Mouse (Mus musculus) hindlimb bud, embryonic 11.5 days (tissue): ENCODE measurements at regions not wholly inside any gene's neighbourhood (a gene's known extent, or its start where the extent isn't known, plus 50 kb on each side); places are given as distances from the start of the nearest gene placed in this dataset.
A peak's percentile ranks its signal among the peaks of the same experiment; 100 is the strongest.

Experiments used
- DNase-seq: peaks from one replicate; pipeline ENCODE4 v3.0.0-alpha.2; 2012; ENCODE audit warnings: low read depth, low spot score; ENCODE audit errors: extremely low spot score

DNA sequence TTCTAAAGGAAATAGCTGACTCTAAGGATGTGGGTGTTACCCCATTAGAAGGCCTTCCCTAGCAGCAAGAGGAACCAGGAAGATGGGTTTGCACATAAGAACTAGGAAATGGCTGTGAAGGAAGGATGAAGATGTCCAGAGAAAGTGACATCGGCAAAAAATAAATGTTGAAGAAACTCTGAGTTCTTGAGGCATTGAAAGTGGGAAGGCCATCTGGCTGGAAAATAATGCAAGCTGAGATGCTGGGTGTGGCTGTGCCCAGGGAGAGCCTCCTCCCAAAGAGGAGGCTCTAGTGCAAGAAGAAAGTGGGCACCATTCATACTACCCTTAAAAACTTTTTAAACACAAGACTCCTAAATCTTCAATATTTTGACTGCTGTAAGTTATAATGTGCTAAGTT lies 99.9 kb upstream of the F13a1 start:
- no peak for DNase-seq

DNA sequence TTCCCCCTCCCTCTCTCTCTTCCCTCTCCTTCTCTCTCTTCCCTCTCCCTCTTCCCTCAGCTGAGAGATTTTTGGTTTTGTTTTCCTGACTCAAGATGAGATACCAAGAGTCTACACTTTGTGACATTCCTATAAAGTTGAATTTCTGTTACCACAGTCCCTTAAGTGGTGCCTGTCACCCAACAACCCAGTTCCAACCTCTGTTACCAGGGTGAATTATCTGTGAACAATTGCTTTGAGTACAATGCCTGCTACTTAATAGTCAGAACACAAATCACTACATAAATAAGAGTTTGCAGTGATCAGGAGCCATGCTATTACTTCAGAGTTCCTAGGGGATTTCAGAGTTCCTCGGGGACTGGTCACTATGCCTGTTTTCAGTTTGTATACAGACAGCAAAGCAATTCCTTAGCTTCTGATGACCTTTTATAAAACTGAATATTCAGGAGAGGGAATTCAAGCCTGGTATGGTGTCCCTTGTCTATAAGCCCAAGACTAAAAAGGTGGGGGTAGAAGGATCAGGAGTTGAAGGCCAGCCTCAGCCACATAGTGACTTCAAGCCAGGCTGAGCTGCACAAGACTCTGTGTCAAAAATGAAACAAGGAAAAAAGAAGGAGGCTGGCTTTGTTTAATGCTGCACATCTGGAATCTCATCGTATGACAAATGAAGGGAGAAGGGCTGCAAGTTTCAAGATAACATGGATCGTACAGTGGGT lies 99.2 kb upstream of the F13a1 start:
- DNase-seq: no peak

DNA sequence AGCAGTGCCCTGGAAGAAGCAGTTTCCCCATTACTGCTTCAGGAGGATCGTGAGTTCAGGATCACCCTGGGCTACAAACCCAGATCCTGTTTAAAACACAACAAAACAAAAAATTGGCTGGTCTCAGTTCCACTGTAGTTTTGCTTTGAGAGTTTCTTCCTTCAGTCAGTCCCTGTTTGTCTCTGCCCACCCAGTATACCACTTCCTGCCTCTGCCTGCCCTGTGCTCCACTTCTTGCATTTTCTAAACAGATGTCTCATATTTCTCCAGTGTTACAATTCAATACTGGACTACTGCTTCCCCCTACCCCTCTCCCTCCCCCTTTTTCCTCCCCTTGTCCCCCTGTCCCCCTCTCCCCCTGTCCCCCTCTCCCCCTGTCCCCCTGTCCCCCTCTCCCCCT lies 98.6 kb upstream of the F13a1 start:
- no peak for DNase-seq

DNA sequence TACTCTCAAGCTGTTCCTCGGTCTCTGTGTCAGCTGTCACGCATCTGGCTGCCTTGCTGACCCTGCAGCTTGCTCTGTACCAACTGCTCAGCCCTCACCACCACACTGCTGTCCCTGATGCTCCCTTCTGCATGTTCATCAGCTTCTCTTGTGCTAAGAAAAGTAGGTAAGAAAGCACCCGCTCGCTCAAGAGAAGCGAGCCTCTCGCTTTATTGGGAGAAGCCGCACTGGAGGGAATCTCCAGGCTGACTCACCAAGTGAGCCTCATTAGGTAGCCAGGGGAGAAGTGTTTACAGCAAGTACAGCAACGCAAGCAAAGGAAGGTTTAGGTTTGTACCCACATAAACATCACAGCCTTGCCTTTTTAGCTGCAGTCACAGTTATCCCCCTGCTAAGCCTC lies 97.7 kb upstream of the F13a1 start:
- DNase-seq: no peak

DNA sequence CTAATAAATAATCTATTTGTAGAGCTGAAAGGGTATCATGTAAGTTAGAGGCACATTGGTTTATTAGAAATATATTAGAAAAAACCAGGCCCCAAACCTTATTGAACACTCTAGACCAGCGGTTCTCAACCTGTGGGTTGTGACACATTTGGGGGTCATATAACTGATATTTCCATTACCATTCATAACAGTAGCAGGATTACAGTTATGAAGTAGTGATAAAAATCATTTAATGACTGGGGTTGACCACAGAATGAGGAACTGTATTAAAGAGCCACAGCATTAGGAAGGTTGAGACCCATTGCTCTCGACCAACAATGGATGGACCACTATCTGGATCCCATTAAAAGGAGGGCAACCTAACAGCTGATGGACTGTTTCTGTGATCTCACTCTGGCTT lies 92.8 kb upstream of the F13a1 start:
- DNase-seq: no peak

DNA sequence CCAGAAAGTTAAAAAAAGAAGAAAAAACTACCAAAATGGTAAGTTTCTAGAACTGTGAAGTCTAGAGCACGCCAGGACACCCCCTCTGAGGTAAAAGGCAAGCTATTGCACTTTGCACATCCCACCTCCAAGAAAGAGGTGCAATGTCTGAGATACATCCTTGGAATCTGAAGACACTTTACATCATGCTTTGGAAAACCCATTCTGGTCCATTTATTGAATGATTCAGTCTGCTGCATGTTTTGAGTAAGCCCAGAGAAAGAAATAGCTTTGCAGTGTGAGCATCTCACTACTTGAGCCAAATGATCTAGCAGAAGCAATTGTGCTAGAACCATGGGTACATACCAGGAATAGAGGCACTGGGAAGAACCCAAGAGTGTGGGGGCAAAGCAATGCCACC lies 85.1 kb upstream of the F13a1 start:
- DNase-seq: no peak

DNA sequence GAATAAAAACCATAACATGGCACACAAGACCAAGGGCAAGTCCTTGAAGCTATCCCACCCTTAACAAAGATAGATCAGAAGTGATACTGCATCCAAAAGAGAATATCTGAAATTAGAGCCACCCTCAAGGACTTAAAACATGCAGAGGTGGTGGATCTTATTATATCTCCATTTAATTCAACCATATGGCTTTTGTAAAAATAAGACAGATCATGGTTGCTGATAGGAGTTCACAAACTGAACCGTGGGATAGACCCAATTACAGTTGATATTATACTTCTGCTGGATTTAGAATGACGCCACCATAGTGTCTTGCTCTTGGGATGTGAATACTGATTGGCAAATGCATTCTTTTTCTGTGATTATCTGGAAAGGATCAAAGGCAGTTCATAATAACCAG lies 84.5 kb upstream of the F13a1 start:
- DNase-seq: no peak

DNA sequence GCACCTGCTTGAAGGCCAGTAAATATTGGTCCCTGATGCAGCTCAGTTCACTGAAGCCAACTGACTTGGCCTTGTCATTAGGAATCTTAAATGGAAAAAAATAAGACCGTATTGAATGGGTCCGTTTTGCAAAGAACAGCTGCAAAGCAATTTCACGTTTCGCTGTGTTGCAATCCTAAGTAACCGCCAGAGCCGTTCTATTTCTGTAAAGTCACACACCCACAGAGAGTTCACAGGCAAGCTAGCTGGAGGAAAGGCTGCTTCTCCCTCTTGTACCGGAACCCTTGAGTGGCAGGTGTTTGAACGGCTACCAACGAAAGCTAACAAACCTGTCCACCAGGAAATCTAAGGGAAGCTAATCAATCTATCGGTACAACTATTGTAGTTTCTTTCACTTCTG lies 80.6 kb upstream of the F13a1 start:
- no peak for DNase-seq

DNA sequence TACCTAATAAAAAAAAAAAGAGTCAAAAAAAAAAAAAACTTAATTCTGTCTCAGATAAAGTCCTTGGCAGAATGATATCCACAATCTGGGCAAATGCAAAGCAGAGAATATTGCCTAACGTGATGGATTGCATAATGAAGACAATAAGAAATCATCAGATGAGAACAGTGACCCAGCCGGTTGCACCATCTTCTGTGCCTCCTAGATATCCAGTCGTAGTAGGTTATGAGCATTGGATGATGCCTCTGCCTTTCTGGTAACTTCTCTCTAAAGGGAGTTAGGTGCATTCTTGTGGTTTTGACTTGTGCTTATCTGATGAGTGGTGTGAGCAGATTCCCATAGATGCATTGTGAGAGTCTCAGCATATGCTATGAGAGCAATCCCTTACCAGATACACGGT lies 71.6 kb upstream of the F13a1 start:
- DNase-seq: no peak

DNA sequence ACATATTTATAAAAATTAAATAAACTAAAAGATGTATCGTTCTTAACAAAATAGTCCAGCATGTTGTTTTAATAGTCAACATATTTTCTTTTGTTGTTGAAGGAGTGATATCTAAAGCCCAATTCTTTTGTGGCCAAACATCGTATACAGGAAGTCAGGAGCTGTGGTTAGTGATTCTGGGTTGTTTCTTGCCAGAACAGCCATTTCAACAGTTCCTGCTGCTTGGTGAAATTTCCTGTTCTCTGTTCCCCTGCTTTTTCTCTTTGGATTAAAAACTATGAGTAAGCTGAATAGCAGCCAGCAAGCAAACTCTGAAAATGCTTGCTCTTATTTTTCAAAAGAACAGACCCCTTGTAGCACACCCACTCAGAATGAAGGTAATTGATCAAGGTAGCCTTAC lies 70.2 kb upstream of the F13a1 start:
- DNase-seq: no peak

DNA sequence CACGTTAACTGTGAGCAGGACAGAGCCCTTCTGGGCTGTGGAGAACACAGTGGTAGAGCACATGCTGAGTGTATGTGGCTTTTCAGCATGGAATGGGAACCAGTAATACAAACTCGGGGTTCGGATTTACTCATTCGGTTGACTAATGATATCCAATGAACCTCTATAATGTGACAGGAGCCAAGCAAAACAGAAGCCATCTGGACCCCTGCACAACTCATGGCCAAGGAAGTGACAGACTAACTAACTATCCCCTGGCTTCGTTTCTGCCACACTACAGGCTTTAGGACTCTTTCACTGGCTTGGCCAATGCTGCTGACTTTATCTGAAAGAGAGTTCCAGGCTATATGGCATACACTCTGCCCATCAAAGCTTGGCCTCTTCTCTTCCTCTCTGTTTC lies 64.3 kb upstream of the F13a1 start:
- DNase-seq: no peak

DNA sequence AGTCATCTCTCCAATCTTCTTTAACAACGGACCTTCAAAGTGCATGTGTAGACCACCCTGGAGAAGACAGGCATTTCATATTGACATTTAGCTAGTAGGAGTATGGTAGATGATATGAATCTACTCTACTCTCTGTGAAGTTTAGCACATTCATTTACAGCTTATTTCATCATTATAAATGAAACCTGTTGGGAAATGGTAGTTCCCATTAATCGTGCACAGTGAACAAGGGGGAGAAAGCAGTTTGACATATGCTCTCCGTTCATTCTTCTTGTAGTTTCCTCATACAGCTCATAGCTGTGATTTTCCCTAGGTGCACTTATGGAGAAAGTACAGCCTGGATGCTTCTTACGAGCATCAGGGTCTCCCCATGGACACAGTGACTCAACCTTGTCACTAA lies 61.7 kb upstream of the F13a1 start:
- no peak for DNase-seq

DNA sequence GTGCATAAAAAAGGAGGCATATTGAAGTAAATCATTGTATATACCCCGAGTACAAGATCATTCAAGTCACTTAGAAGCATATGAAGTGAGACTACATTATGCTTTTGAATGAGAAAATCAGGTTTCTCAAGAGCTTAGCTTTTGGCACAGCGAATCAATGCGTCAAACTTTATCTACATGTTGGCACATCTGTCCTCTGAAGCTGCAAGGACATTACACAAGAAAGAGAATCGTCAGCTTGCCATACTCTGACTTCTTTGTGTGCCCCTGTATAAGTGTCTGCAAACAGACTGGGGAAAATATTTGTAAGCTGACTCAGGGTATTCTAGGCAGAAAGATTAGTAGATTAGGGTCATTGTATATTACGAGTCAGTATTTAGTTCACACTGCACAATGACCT lies 57.7 kb upstream of the F13a1 start:
- no peak for DNase-seq

DNA sequence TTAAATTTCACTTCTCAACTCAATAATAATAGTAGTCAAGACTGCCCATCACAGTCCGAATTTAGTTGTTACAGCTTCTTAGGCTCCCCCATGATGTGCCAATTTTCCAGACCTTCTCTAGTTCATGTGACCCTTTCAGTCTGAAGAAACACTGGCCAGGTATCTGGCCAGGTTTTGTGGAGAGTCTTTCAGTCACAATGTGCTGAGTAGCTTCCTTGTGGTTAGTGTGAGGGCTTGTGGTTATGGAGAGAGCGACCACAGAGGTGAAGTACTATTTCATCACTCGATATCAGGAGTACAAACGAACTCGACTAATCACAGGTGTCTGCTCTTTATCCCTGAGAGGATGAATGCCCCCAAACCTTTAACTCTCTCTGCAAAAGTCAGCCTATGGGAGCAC lies 56.0 kb upstream of the F13a1 start:
- no peak for DNase-seq

DNA sequence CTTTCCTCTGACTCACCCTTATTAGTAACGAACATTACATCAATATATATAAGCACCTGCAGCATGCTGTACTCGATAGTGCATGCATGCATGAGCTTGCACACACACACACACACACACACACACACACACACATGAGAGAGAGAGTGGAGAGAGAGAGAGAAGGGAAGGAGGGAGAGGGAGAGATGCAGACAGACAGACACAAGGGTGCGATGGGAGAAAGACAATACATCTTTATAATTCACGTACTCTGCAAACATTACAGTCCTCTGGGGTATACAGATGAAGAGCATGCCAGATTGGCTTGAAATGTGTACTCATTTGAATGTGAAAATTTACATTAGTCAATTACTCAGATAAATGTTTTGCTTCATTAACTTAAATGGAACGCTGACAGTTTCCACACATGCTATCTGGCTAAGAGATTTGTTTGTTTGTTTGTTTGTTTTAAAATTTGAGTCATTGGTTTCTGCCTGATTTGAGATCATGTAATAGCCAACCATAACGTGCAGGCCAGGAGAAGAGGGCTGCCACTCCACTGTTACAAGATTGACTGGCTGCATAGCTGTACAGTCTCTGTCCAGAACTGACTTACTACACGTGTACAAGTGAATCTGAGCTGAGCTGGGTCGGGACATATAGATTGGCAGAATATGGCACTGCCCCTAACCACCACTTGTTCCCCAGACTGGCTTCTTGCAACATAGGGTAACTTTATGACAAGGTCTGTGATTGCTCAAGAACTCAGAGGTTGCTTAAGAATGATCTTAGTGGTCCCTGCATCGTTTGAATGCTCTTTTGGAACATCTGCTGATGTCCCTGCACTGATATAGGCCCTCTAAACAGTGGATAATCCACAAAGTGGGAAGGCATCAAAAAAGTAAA lies 54.6 kb upstream of the F13a1 start:
- no peak for DNase-seq

DNA sequence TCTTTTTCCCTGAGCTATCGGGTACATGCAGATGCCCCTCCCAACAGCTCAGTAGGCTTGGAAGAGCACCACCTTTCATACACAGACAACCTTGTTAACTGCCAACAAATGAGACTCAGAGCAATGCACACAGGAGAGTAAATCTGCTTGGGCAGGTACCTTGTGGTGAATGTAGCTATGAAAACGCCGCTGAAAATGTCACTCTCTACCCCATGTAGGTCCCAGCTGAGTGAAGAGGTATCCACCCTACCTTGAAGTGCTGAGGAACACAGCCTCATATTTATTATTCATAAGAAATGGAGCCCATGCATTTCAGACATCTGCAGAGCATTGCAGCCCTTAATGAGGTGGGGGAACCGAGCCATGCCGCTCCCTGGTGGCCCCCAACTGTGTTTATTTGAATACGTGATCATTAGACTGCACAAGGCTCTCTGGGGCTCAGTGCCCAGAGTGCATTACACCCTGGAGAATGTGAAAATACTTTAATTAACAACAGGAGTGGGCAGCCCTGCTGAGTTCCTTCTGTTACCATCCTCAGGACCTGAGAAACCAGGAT lies 53.8 kb upstream of the F13a1 start:
- DNase-seq: peak; percentile 14

DNA sequence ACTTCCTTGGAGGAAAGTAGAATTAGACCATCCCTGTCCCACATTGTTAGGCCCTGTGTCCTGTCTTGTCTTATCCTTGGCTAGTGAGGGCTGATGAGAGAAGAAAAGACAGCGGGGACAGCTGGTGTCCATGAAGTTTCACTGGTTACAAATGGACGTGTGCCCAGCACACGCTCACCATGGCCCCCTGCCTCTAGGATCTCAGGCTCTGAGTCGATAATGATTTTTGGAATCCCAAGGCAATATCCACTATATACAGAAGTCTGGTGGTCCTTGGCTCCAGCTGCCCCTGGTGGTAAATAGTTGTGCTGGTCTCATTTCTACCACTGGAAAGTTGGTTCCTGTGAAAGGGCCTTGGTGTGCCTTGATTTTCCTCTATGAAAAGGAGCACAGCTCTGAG lies 51.7 kb upstream of the F13a1 start:
- no peak for DNase-seq
